Mouse (Mus musculus) urinary bladder, postnatal 10 days (tissue): ENCODE results near the gene Syce1l.
A peak's percentile ranks its signal among the peaks of the same experiment; 100 is the strongest.

Source experiments
- DNase-seq: peaks from one replicate; pipeline ENCODE4 v3.0.0; 2022; ENCODE audit warnings: low spot score

The Syce1l gene

DNA sequence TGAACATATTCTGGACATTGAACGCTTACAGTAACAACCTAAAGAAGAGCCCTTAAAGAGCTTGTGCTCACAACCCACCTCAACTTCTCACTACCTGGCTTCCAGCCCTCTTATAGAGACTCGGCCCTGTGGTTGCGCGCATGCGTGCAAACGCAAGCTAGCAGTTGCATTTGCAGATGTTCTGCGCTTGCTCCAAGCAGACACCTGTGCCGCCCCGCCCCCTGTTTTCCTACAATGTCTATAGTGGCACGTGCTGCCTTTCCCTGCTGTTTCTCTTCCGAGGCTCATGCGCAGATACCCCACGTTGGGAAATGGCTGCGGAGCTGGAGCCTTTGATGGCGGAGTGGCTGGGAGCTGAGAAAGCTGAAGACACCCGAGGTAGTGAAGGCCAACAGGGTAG lies at the start of gene Syce1l:
Gene Syce1l (plus strand): TSS at position 288 of the 400 bp plus-strand sequence.
- DNase-seq = no peak

DNA sequence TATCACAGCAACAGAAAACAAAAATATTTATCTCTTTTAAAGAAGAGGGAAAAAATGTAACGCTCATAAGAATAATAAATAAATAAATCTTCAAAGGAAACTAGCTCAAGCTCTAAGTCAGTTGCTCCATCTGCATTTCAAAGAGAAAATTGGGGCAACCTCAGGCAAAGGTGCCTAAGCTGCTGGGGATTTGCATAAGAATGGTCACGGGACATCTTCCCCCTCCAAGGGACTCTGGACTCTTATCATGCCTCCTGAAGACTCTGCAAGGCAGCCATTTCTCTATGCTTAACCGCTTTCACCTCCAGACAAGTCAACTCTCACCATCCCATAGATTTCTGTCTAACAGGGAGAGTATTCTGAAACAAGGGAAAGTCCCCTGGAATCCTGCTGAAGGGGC lies 44.6 kb upstream of the Syce1l start:
- no peak for DNase-seq

DNA sequence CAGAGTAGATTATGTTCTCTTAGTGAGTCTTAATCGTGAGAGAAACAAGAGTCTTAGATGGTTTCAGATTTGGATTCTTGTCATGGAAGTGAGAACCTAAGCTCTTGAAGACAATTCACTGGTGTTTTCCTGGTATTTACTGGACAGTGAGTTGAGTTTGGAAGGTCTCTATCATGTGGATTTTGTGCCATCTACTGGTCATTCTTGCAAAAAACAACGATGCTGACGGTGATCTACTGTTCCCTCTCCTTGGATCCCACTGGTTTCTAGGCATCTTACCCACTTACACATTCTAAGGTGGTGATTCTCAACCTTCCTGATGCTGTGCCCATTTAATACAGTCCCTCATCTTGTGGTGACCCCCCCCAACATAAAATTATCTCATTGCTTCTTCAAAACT lies 10.4 kb upstream of the Syce1l start:
- no peak for DNase-seq

DNA sequence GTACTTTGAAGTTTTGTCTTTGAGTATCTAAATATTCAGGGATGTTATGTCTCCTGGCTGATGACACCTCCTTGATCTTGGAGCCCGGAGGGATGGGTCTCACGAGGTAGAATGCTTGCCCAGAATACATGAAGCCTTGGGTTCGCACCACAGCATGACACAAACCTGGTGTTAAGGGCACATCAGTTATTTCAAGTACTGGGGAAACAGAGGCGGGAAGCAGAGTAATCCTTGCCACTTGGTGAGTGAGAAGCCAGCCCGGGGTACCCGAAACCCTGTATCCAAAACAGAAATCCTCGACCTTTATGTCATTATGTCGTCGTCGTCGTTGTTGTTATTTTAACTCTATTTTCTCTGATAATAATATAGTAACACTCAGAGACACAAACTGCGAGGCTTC lies 8.9 kb upstream of the Syce1l start:
- DNase-seq = no peak

DNA sequence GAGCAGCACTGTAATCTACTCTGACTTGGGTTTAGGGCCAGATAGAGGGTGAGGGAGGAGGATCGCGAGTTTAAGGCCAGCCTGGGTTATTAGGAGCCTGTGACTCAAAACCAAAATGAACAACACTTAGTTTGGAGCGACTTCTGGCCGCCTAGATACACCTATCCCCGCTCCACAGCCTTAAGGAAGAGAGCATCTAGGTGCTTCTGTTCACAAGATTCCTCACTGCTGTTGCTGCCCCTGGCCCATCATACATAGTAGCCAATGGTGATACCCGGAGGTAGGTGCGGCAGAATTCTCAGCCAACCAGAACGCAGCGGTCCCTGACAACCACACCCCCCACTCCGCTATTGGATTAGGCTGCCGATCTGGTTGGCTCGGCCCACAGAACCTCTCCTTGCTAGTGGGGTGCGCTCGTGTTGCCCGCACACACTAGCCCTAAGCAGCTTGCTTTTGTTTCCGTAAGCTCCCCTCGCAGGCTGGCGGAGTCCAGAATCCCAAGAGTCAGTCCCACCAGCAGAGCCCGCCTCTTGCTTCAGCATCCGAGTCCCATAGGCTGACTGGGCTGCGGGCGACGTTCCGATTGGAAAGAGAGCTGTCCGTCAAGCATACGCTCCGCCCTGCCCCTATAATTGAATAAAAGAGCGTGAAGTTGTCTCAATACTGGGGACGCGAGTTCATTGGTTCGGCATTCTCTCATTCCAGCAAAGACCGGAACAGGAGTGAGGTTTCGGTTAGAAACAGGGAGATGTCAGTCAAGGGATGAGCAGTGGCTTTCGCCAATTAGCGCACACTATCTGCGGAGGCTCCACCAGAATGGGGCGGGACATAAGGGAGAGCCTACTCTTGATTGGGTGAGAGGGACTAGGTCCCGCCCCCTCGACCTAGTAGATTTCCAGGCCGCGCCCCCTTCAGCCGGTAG lies 8.1 kb upstream of the Syce1l start, which contains the start of gene Mon1b:
Gene Mon1b (plus strand): TSS at position 918 of the 922 bp plus-strand sequence.
- DNase-seq = peak; percentile 93

DNA sequence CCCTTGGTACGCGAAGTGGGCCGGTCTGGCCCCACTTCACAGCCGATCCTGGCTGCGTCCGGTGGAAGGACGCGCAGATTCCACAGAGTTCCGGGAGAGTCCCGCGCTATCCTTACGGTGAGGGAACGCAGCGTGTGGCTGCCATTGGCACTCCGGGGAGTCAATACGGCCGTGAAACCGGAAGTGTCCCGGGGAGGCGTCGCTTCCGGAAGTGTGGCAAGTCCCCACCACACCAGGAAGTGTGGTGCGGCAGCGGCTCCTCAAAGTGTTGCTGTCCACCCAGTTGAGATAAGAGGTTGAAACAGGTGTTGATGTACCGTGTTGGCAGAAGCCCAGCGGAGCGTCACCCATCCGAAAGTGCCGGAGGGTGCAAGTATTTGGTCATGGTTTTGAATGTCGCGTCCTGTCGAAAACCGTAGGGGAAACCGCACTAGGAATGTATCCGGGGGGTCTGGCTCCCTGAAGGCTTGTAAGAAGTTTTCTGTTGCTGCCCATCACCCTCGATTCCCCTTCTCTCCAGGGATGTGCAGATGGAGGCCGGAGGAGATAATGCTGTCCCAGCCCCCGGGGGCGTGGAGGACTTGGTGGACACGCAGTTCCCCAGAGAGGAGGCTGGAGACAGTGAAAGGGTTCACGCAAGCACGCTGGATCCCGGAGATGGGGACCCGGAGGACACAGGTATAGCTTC lies 7.3 kb upstream of the Syce1l start:
- no peak for DNase-seq

DNA sequence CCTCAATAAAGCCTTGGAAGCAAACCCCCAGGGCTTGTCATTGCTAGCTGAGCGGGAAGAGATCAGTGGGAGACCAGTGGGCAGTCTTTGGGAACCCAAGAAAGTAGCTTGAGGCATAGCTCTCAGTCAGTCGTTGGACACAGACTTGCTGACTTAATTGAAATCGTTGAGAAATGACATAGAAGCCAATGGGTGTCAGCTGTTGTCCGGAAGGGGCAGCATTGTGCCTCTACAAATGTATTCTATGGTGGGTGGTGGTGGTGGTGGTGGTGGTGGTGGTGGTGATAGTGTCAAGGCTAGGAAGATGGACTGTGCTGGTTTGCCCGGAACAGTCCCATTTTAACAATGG lies 6.8 kb upstream of the Syce1l start:
- DNase-seq = no peak

DNA sequence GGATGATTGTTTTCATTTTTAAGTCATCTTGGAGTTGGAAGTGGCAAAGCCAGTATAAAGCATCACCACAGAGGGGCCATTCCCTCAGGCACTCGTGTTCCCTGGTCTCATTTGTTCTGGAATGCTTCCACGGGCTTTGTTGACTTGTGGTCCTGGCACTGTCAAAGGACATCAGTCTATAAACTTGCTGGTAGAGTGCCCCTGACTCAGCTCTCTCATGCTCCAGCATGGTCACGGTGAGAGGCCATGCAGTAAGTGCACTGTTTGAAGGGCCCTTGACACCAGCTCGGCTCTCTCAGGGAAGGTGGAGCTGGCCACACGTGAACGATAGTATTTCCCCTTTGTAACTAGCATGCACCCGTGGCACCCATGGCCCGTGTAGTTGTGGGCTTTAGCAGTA lies 2.7 kb upstream of the Syce1l start:
- no peak for DNase-seq

DNA sequence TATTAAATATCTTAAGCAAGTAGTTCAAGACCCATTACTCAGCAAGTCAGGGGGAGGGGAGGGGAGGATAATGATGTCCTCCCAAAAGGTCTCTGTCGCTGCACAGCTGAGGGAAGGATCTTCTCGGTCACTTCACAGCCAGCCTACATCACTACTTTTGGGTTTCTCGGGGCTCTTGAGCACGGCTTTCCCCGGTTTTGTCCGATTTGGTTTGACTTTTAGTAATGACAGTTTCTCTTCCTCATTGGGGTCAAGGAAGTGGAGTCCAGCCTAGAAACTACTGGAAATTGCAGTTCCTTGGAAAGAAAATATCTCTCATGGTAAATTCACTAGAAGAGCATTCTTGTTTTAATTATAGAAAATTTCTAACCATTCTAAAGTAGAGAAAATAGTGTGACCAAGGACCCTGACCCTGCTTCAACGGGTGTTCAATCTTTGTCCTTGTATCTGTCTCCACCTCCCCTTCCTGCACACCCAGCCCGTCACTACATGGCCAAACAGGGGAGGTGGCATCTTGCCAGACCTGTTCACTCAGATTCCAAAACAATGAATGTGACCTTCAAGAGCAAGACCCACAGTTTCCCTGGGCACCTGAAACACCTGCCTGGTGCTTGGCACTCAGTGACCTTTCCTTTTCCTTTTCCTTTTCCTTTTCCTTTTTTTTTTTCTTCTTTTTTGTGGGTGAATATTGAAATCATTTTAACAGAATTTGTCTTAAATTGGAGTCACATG lies 632 bp downstream of the Syce1l start:
- DNase-seq = no peak

DNA sequence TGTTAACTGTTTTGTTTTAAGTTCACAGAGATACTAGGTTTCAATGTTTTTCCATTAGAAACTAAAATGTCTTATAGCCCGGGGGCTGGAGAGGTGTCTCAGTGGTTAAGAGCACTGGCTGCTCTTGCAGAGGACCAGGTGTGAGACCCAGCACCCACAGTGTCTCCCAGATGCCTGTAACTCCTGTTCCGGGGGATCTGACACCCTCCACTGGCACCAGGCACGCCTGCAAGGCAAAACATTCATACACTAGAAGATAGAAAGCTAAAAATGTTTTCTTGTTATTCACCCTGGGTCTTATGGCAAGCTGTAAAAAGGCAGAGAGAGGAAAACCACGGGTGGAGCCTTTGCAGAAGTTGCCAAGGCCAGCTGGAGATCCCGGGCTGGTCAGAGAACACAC lies 2.2 kb downstream of the Syce1l start:
- DNase-seq = no peak

DNA sequence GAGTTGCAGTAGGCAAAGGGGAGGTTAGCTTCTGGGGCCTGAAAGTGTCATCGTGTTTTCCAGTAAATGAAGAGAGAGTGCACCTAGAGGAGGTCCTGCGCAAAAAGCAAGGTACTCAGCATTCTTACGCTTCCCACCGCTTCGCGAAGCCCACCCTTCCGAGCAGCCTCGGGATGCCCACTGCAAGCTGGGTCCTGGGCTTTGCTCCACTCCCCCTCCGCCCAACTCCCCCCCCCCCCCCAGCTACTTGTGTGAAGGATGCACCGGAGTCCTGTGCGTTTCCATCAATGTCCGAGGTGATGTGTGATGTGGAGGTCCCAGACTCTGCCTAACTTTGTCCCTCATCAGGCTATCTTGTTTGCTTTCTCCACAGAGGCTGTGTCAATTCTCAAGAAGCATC lies 9.4 kb downstream of the Syce1l start:
- no peak for DNase-seq

DNA sequence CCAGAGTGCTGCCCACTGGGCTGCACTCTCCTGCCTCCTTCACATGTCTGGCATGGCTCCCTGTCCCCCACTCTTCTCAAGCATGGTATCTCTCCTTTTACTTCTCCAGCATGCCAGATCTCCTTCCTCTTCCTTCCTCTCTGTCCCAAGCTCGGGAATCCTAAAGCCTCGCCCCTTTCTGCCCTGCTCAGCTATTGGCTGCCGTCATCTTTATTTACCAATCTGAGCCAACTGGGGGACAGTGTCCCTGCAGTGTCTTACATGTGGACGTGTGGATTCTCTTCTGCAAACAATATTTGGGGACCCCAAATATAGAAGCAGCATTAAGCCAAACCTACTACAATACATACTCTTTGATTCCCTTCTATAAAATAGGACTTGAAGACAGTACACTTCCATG lies 10.1 kb downstream of the Syce1l start:
- DNase-seq = no peak

DNA sequence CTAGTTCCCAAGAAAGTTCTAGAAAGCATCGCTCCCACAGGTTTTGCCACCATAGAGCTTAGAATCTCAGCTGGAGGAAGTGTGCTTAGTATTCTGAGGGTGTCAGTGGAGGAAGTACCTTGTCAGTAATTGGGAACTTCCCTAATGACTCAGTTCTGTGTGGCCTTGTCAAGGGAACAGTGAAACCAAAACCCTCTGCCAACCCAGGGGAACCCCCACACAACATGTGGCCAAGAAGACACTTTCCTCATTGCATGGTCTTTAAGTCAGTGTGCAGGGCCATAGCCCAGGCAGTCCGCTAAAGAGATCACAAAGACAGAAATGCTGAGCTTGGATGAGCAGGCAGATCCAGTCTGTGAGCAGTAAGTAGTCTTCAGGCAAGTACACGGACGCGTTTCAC lies 13.1 kb downstream of the Syce1l start:
- DNase-seq = no peak

DNA sequence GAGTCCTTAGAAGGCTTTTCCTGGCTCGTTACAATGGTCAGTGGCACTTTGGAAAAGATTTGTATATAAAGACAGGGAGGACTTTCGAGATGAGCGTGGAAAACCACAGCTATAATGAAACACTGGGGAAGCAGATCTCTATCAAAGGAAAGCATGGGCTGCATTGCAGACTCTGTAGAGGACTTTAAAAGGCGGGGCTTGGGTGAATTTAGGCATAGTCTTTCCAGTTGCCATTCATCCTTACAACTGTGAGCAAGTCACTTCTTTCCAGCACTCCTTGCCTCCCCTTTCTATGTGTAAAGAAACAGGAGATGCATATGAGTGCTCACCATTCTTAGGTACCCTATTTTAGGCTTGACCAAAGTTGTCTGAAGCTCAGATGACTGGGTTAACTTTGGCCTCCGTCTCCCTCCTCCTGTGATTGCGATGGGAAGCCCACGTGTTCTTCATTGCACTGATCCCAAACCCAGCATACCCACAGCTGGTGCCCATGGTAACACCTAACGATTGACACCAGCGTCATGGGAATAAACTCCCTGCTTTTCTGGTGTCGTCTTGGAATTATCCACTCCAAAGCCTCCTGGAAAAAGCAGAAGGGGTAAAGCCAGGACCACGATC lies 13.8 kb downstream of the Syce1l start:
- no peak for DNase-seq

DNA sequence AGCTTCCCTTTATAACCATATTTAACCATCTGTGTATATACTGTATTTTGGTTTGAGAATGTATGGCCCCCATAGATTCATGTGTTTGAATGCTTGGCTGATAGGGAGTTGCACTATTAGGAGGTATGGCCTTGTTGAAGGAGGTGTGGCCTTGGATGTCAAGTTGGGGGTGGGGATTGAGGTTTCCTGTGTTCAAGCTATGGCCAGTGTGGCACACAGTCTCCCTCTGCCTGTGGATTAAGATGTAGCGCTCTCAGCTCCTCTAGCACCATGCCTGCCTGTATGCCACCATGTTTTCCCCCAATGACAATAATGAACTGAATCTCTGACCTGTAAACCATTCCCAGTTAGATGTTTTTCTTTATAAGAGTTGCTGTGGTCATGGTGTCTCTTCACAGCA lies 17.1 kb downstream of the Syce1l start:
- no peak for DNase-seq

DNA sequence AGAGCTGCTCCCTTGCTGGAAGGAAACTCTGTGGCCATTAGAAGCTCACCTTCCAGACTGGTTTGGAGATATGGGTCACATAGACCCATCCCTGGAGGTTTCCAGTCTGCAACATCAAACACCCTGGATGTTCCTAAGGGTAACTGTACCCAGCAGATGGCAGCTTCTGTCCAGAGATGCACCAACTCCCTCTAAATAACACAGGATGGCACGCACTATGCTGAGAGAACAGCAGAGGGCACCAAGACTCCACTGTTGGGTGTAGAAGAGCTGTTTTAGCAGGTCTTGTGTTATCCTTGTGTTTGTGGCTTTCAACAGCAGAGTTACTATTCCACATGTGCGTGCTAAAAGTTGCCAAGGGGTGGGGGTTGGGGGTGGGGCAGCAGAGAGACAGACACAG lies 21.5 kb downstream of the Syce1l start:
- DNase-seq = peak; percentile 29

DNA sequence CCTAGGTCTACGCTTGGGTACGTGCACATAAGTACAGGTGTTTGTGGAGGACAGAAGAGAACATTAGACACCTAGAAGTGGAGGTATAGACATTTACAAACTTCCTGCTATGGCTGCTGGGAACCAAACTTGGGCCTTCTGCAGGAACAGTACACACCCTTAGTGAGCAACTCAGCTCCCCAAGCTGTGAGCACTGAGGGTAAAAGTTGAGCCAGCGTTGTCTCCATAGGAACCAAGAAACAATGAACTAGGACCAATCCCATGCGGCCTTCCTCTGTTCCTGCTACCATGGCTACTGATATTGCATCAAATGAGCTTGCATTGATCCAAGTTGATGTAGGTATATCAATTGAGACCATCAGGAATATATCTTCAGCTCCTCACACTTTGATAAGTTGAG lies 22.0 kb downstream of the Syce1l start:
- no peak for DNase-seq

DNA sequence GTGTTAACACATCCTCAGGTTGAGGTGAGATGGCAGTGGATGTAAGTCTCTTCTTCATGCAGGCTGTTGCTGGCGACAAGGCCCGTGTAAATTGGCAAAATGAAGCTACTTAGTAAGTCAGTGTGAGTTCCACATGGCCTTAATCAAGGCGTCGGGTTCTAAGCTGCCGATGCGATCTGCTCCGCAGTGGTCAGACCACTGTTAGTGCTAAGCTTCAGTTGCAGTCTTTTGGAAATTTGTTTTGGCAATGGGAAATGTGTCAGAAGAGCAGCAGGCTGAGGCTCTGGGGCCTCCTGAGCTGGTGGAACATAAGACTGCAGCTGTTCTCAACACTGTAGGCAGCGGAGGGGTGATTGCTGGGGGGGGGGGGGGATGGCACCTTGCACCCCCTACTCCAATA lies 22.9 kb downstream of the Syce1l start:
- DNase-seq = no peak

DNA sequence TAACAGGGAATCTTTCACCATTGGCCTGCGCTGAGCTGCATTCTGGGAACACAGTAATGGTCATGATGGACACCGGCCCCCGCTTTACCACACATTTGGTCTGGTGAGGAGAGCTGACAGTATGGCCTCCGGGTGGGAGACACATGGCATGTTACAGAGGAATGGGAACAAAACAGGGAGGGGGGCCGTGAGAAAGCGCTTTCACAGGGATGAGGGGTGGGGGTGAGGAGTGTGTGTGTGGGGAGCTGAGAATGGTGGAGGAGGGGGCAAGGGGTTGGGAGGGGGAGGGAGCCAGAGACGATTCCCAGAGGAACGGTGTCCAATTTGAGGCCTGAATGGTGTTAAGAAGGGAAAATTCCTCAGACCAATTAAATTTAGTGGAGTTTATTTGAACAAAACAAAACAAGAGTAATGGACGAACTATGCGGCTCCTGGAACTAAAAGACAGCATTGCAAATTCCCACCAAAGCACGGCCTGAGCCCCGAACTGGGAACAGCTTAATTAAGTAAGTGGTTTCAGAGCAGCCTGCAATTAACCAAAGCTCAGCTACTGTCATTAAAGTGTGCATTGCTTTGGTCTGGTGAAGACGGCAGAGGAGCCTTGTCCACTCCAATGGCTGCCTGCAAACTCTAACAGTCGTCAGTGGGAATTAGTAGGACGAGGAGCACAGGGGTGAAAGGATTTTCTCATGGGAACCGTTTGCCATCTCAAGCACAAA lies 23.9 kb downstream of the Syce1l start:
- DNase-seq = no peak

DNA sequence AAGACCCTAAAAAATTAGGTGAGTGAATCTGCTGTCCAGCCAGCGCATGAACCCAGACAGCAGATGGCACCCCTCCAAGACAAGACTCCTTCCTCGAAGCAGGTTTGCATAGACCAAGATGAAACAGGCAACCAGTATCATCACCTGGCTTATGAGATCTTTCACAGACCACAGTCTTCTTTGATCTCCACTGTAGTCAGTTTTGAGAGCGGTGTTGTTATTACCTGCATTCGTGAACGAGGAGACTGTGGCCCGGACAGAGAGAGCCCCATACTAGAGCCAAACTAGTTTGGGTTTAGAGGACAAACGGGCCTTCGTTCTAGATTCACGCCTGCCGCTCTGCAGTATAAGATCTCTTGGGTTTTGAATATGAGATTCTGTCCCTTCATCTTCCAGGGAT lies 26.9 kb downstream of the Syce1l start:
- DNase-seq = no peak

DNA sequence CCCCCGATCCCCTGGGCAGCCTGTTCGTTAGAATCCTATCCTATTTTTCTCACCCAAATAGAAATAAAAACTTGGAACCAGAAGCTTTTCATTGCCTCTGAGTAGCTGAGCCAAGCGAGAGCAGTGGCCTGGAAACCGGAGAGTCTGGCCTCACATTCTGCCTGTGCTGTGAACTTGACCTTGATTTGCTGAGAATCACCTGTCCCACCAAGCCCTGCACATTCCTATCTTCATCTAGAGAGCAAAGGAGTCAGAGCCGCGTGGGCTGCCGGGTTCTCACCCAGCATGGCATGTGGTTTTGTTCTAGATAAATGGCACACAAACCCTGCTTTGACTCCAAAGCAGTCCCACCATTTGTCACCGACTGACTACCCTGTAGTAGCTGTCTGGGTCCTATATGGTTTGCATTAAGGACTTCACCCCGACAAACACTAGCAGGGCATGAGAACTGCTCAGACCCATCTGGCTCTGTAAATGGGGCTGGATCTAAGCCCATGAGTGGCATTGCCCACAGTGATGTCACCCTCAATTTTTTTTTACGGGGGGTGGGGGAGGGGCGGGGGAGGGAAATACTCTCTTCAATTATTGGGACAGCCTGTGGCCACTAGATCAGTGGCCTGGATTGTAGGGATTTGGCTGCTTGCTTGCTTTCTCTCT lies 29.7 kb downstream of the Syce1l start:
- DNase-seq = no peak
